Mouse (Mus musculus) liver, postnatal 0 days (tissue): Measurements from ENCODE around the gene Pgm2.

ENCODE experiments used
- CTCF ChIP-seq: sonication (generic); IDR thresholded peaks from 2 replicates; pipeline ENCODE4 v1.5.1; 2016; ENCODE audit warnings: antibody characterized with exemption, low read depth
- EP300 ChIP-seq: IDR thresholded peaks from 2 replicates; pipeline ENCODE4 v1.6.1; 2016; ENCODE audit warnings: antibody characterized with exemption, low read depth, mild to moderate bottlenecking

- TF ChIP-seq CTCF, result no peak
- peak; percentile 43; the same call in 1 of the 2 replicates for TF ChIP-seq EP300
Measured at GRCm38 (mm10) chr5:64088740-64089139, 4.0 kb upstream of the Pgm2 start.
